26 mouse cellular contexts compared by ENCODE assay signal in genomic region chr11:73222846-73223245, GRCm38 (mm10). TPM values are rescaled to one million over a fixed set of nuclear protein-coding genes. Genes with fewer than 3 reads are reported as not detected.
"Had no signal": no experiment of that assay in that cellular context is flagged by ENCODE, and none has a peak within 500 bp of the region (broad histone marks: within the 10 kb centered on the region; RNA-seq: fewer than 3 reads in every experiment).

No protein-coding gene starts in this region.

- DNase-seq: kidney, adult 18-20 months; kidney, postnatal 25 days; layer of hippocampus, adult 9-11 months; liver; lung, adult 18-20 months; lung, postnatal 14 days; right cerebral cortex, adult 18-20 months; right cerebral cortex, postnatal 14 days; spleen, adult 18-20 months; thymus, postnatal 25 days had no signal

- H3K9ac ChIP-seq: kidney, embryonic 15.5 days; limb, embryonic 13.5 days; liver, embryonic 12.5 days; liver, embryonic 15.5 days; lung, embryonic 15.5 days; midbrain, embryonic 13.5 days had no signal

- H3K36me3 ChIP-seq: kidney, embryonic 15.5 days; limb, embryonic 10.5 days; limb, embryonic 13.5 days; liver, embryonic 12.5 days; lung, embryonic 15.5 days; midbrain, embryonic 10.5 days; midbrain, embryonic 13.5 days had no signal

- ATAC-seq: intestine, embryonic 16.5 days; liver, embryonic 12.5 days; midbrain, embryonic 13.5 days; midbrain, embryonic 16.5 days had no signal

- H3K9me3 ChIP-seq: kidney, embryonic 15.5 days; limb, embryonic 10.5 days; limb, embryonic 13.5 days; liver, embryonic 12.5 days; liver, embryonic 15.5 days; lung, embryonic 15.5 days; midbrain, embryonic 10.5 days; midbrain, embryonic 13.5 days had no signal

- H3K27ac ChIP-seq: kidney, embryonic 15.5 days; layer of hippocampus, adult 2 months; limb, embryonic 10.5 days; limb, embryonic 13.5 days; liver, embryonic 12.5 days; liver, embryonic 15.5 days; lung, embryonic 15.5 days; macrophage; midbrain, embryonic 10.5 days; midbrain, embryonic 13.5 days had no signal

- H3K4me3 ChIP-seq: kidney, embryonic 15.5 days; layer of hippocampus, adult 2 months; limb, embryonic 10.5 days; limb, embryonic 13.5 days; liver, embryonic 12.5 days; liver, embryonic 15.5 days; lung, embryonic 15.5 days; midbrain, embryonic 10.5 days; midbrain, embryonic 13.5 days had no signal

- H3K4me2 ChIP-seq: kidney, embryonic 15.5 days; limb, embryonic 13.5 days; liver, embryonic 12.5 days; liver, embryonic 15.5 days; lung, embryonic 15.5 days; midbrain, embryonic 13.5 days had no signal

- H3K27me3 ChIP-seq: kidney, embryonic 15.5 days; limb, embryonic 13.5 days; liver, embryonic 12.5 days; liver, embryonic 15.5 days; lung, embryonic 15.5 days; midbrain, embryonic 13.5 days had no signal

- H3K4me1 ChIP-seq: kidney, embryonic 15.5 days; limb, embryonic 10.5 days; limb, embryonic 13.5 days; liver, embryonic 12.5 days; liver, embryonic 15.5 days; lung, embryonic 15.5 days; midbrain, embryonic 10.5 days; midbrain, embryonic 13.5 days had no signal

RNA-seq across cellular contexts. Expression of gene Trpv1, which starts 11.2 kb away (rescaled TPM):
- polyA plus RNA-seq: kidney, embryonic 15.5 days; liver, embryonic 12.5 days; lung, embryonic 15.5 days; macrophage; midbrain, embryonic 10.5 days; neural tube, embryonic 11.5 days; neural tube, embryonic 14.5 days; stomach, embryonic 16.5 days; thymus, postnatal 0 days had no signal

RNA-seq across cellular contexts. Expression of gene Trpv3, which starts 44.3 kb away (rescaled TPM):
- polyA plus RNA-seq: liver, embryonic 12.5 days; macrophage; midbrain, embryonic 10.5 days; midbrain, embryonic 13.5 days had no signal
